Mouse (Mus musculus) adrenal gland (tissue): ENCODE measurements around the gene Crocc.

ENCODE experiments used
- intact Hi-C: fragments of 180-260 bp; cut with DNase I; formaldehyde crosslinking; loops from one replicate; pipeline ENCODE4 v1.15.1; 2025

Crocc gene

DNA sequence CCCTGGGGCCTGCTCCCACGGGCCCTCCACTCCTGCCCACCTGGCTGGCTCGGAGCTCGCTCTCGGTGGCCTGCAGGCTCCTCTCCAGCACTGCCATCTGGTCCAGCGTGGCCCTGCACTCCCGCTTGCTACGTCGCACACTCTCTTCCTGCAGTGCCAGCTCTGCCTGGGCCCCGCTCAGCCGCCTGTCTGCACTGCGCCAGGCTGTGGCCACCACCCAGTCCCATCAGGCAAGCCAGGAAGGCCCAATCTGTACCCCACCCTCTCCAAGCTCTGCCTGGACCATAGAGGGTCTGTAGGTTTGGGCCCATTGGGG is 38.8 kb downstream of the Crocc start:
- intact Hi-C loops: no loop called here

DNA sequence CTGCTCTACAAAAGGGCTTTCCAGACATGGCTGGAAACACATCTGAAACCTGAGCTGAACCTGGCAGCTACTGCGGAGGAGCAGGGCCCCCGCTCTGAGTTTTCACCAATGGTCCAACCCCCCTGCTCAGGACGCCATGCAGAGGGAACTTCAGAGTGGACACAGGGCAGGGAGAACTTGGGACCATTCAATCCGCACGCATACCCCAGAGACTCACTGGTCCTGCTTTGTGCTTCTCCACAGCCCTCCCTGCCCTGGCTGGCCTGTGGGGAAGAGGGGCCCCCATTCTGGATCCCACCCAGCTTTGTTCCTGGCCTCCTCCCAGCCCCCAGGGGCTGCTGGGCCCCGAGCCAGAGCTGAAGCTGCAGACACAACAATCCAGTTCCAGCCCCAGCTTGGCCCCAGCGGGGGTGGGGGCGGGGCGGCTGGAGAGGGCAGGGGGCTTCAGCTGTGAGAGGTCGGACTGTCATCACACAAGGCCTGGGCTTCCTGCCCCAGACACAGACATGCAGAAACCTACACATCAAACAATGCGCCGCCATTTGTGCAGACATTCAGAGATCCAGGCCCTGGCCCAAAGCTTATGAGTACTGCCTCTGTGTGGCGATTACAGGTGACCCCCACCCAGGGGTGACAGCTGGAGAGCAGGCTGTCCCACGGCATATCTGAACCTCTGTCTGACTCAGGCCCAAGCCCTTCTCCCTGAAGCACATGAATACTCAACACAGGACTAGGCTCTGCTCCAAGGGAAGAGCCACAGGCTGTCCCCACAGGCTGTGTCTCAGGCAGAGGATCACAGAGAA is 39.3 kb downstream of the Crocc start:
- intact Hi-C loops: no loop called here

DNA sequence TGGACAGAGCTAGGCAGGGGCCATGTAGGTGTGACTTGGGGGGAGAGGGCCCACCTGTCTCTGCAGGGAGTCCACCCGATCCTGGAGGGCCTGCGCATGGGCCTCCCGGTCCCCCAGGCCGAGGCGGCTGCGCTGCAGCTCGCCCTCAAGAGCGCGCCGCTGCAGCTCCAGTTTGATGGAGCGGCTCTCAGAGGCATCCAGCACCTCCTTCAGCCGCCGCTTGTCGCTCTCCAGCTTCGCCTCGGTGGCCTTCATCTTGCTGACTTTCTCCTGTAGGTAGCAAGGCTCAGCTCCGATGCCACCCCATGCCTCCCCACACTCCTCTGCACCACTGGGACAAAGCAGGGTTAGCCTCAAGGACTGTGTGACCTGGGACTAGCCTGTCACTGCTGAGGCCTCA is 40.1 kb downstream of the Crocc start:
- intact Hi-C loops: no loop called here

DNA sequence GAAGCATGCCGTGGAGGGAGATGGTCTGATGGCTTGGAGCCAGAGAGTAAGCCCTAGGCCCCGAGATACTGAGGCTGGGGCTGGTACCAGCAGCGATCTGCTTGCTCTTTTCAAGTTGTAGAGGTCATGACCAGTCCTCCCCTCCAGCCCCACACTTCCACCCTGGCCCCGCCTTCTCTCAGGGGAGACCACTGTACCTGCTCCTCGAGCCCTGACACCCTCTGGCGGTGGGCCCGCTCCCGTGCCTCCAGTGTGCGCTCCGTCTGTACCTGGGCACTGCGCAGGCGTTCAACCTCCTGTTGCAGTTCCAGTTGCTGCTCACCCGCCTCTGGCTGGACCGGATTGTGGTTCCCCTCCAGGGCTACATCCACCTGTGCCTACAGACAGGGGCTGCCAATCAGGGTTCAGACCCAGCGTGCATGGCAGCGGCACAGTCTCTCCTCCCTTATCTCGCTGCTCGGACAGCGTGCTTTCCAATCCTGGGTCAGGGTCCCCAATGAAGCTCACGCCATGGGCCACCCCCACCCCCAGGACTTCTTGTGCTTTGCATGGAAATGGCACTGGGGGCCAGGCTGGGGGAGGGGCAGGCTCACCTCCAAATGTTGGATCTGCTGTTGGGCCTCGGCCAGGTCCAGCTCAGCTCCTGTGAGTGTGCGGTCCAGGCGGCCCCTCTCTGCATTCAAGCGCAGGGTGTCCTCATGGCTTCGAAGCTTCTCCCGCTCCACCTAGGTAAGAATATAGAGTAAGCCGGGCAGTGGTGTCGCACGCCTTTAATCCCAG is 42.5 kb downstream of the Crocc start:
- intact Hi-C loops: no loop called here

DNA sequence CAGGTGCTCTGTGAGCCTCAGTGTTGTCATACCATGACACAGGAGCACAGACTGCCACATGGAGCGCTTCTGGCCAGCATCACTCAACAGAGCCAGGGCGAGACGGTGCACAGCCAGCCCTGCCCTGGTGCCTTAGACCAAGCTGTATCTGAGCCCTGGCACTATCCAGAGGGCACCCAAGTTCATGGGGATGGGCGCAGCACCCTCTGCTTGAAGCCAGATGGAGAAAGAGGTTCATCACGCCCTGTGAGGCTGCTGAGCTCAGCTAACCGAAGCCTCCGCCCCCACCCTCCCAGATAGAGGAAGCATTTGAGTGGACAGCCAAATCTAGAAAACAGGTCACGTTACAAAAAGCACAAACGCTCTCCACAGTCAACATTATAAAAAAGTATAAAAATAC is 44.0 kb downstream of the Crocc start:
- intact Hi-C loops: no loop called here

DNA sequence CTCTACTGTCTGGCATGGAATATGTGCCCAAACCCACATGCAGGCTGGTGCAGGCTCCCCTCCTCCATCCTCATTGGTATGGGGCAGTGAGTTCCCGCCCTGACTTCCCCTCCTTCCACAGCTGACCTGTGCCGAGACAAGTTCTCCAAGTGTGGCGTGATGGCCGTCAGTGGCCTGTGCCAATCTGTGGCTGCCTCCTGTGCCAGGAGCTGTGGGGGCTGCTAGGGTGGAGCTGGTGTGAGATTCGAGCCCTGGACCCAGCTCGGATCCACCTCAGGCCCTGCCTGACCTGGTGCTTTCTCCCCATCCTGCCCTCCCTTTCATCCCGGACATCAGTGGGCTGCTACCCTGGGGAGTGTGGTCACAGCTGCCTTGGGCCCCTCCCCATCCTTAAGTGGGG is 45.0 kb downstream of the Crocc start:
- intact Hi-C loops: no loop called here

DNA sequence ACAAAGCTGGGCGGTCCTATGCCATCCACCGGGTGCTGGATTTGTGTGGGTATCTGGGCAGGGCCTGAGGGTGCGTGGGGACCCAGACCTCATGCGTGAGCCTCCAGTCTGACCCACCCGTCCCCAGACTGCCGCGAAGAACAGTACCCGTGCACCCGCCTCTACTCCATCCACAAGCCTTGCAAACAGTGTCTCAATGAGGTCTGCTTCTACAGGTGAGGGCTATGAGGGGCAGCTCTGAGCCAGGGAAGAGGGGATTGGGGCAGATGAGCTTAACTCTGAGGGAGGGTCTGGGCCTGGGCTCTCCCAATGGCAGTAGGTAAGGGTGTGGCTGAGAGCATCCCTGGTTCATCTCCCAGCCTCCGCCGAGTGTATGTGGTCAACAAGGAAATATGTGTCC is 45.5 kb downstream of the Crocc start:
- intact Hi-C loops: no loop called here

DNA sequence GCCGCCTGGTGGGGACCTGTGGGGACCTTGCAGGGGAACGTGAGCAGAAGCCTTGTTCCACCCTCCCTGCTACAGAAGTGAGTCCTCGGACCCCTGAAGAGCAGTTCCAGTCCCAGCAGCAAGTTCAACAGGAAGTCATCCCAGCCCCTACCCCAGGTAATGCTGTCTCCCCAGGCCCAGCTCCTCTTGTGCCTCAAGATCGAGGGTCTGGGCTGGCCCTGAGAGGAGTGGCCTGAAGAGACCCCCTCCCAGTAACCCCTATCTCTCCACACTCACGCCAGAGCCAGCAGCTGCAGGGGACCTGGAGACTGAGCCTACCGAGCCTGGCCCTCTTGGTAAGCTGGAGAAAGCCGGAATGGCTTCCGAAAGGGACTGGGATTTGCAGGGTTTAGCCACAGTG is 46.2 kb downstream of the Crocc start:
- intact Hi-C loops: no loop called here

DNA sequence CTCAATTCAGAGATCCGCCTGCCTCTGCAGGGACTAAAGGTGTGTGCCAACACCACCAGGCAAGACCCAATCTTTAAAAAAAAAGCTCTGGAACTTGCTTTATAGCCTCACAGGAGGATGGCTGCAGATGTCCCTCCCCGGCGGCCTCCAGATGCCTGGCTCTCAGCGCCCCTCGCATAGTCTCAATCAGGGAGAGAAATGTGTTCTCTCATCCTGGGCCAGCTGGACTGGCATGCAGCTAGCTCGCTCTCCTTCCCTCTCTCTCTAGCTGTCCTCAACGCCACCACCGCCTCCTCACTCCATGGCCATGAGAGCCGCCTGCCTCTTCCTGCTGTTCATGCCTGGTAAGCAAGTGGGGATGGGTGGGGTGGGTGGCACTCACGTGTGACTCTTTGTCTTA is 47.8 kb downstream of the Crocc start:
- intact Hi-C loops: no loop called here

DNA sequence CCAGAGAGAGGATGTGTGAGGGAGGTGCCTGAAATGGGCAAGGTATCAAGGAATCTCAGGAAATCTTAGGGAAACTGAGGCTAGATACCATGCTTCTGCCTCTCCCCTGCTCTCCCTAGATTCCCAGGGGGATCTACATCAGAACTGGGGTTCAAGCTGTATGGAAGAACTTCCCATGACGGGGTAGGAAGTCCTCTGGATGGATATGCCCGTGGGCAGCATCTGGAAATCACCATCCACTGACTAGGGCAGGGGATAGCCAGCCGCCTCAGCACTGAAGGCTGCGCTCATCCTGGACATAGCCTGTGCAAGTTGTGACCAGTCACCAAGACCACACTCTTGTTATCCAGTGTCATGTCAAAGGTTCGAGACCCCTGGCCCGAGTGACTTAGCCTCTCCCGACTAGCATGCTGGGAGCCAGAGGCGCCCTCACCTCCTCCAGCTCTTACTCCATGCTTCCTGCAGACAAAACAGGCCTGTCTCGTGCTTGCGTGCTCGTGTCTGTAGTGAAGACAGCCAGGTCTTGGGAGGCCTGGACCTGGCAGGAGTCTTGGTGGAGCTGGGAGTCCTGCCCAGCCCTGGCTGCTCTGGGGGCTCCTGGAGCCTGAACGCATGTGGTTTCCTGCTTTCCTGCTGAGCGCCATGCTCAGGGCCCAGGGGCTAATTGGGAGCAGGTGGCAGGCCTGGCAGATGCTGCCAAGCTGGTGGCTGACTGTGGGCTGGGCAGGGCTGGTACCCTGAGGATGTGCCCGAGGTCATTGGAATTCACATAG is 48.6 kb downstream of the Crocc start:
- intact Hi-C loops: no loop called here

DNA sequence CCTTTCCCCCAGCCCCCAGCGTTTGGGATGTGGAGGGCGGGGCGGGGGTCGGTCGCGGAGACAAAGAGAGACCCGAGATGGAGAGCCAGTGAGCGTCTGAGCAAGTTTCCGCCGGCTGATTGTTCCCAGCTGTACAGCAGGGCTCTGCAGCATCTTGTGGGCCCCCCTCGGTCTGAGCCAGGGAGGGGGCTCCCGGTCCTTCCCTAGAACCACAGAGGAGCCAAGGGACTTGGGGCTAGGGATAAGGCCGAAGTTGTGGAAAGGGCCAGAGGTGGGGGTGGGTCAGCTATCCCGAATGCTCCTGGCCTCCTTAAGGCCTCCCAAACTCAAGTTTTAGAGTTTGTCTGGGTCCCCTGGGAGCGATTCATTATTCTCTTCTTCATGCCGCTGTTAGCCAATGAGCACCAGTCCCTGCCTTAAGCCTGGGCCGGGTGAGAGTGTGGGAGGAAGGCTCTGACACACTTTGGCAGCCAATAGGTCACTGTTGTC is 49.4 kb downstream of the Crocc start:
- intact Hi-C loops: no loop called here

DNA sequence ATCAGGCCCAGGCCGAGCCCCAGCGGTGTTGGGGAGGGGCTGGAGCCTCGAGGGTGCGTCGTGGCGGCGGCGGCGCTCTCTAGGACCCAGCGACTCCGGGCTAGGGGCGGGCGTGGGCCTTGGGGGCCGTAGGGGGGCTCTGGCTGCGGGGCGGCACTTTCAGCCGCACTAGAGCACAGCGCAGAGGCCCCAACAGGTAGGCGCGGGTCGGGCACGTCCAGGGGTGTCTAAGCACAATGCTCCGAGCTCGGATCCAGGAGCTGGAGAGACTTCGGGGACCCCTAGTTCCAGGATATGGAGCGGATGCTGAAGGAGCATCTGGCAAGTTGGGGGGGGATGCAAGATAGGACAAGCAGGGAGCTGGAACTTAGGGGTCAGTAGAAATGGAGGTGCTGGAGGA is 49.8 kb downstream of the Crocc start:
- intact Hi-C loops: no loop called here

DNA sequence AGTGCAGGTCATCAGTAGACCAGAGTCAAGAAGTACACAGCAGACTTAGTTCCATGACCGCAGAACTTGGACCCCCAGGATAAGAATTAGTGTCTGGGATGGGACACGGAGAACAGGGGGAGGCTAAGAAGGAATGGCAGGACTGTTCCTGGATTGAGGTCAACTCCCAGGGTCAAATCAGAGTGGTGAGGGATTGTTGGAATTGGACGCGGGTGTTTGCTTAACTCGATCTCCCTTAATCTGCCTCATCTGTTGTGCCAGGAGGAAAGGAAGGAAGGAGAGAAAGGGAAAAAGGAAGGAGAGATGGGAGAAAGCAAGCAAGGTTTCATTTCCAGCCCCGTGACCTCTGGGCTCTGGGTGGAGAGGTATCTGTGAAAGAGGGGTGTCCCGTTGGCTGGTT is 50.2 kb downstream of the Crocc start, which contains the start of gene Mfap2:
Mfap2 (plus strand) TSS at position 301 of the 400 bp plus-strand sequence.
- intact Hi-C loops: no loop called here

DNA sequence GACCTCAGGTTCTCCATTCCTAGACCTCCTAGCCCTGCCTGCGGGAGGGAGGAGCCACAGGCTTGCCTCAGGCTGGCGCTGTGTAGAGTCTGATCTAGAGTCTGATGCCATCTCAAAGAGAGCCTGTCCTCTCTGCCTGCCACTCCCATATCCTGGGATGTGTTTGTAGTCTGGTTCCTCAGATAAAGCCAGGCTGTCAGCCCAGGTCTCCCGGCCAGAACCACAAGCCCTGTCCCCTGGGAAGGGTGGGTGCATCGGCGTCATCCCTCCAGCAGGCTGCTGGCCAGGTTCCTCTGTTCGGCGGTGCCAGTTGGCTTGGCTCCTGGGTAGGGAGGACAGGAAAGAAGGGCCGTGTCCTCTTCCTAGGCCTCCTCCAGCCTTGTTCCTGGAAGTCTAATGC is 52.3 kb downstream of the Crocc start:
- intact Hi-C loops: no loop called here

DNA sequence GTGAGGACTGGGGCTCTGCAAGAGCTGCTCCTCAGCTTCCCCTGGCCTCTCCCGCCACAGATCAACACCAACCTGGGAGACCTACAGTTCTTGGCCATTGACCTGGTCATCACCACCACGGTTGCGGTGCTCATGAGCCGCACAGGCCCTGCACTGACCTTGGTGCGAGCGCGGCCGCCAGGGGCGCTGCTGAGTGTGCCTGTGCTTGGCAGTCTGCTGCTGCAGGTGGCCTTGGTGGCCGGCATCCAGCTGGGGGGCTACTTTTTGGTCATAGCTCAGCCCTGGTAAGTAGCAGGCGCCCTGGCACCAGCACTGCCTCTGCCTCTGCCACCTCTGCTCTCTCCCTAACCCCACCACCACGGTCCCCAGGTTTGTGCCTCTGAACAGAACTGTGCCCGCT is 54.4 kb downstream of the Crocc start:
- intact Hi-C loops: no loop called here

DNA sequence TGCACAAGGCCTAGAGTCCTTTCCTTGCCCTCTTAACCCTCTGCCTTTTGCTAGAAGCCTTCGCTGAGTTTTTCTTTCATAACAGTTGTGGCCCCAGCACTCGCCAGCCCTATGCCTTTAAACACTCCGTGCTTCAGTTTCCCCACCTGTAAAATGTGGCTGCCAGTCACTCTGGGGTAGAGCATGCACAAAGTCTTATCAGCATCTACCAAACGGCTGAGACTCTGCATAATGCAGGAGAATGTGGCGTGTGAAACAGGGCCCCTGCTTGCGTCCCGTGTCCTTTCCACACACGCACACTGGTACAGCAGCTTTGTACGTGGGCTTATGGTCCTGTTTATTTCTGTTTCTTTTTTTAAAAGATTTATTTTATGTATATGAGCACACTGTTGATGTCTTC is 63.5 kb downstream of the Crocc start:
- intact Hi-C loops: no loop called here

DNA sequence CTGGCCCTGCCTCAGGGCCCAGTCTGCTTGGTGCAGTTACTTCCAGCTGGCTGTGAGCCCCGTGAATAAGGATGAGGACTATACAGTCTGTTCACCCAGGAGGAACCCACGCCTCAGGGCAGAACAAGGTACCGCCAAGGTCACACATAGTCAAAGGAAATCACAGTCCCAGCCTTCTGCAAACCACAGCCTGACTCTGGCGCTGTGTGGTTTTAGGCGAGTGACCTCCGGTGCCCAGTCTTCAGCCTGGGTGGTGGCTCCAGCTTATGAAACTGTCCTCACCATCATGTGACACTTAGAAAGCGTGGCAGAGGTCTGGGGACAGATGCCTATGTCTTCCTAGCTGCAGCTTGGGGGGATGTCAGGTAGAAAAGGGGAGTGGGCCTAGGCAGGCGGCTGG is 64.5 kb downstream of the Crocc start:
- intact Hi-C loops: no loop called here

DNA sequence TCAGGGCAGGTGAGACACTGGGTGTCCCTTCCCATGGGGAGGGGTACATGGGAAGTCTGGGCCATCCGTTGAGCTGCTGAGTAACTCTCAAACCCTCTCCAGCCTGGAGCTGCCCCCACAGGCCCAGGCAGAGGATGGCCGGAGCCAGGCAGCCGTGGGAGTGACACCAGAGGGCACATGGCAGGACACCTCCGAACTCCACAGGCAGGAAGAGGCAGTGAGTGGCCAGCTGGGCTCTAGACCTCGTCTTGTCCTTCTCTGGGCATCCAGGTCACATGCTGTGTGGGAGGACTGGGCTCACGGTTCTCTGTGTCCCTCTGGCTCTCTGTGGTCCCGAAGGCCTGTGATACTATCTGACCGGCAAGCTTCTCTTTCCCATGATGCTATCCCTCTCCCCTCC is 66.5 kb downstream of the Crocc start:
- intact Hi-C loops: no loop called here

DNA sequence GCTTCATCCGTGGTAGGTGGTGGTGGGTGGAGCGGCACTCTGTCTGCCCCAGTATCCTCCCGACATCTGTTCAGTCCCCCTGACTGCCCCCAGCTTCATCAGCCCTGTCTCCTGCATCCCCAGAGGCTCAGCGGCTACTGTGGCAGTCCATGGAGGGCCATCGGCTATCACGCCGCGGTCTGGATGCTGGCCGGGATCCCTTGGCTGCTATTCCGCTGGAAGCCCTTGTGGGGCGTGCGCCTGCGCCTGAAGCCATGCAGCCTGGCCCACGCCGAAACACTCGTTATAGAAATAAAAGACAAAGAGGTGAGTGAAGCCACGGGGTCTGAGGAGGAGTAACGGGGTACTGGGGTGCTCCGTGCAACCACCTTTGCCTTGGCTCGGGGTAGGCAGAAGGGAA is 68.1 kb downstream of the Crocc start:
- intact Hi-C loops: no loop called here

DNA sequence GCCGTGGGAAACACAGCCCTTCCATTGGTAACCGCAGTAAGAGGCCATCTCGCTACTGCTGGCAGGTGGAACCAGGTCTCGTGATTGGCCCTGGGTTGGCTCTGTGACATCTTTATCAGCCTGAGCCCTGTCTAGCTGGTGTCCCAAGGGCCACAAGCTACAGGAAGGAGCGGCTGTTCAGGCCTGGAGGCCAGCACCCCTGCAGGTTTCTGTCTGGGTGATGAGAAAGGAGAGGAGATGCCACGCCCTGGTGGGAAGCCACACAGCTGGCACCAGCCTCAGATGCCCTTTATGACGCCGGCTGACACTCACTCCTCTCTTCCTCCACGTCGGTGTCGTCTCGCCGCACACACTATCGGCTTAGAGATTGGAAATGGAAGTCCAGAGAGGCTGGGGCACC is 70.9 kb downstream of the Crocc start:
- intact Hi-C loops: no loop called here

DNA sequence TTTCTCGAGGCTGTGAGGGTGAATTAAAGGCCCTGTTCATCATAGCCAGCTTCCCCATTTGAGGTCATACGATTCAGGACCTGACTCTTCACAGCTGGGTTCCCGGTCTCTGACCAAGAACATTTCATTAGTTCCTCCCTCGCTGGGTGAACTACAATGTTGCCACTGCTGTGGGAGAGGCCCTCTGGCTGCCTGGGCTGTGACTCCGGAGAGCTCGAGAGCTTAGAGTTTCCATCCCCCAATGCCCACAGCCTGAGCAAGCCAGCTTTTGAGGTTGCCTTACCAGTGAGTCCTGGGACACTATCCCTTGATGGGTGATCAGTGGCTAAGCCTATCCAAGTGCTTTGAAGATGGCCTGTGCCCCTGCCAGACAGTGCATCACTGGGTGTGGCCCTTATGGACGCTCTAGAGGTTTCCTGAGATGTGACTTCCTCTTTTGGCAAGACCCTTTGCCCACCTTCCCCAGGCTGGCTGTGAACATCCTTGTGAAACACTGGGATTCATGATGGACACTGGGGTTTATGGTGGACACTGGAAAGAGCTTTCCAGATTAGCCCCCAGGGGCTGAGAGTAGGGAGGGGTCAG is 71.6 kb downstream of the Crocc start:
- intact Hi-C loops: no loop called here

DNA sequence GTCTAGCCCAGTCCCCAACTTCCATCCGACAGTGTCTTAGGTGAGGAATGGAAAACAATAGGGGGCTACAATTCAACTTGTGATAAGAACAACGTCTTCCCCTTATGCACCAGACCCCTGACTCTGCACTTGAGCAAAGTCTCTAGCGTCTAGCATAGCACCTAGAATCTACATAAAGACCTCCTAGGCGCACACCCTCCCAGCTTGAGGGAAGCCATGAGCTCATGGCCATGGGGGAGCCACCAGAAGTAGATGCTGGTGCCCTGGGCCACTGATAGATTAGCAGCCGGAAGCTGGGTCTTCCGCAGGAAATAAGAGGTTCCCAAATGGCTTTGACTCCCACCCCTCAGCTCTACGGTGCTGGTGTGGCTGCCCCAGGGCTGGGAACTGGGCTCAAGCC is 72.9 kb downstream of the Crocc start:
- intact Hi-C loops: no loop called here
